Mouse (Mus musculus) liver, embryonic 14.5 days (tissue): ENCODE data around the gene Defb7. TPM values are rescaled to one million over a fixed set of nuclear protein-coding genes. Genes with fewer than 3 reads are reported as not detected.

ENCODE experiments used
- ATAC-seq: fragments of 200-750 bp; cut with Nextera tagmentation; 2 replicates; pipeline ENCODE4 v1.8.0; 2017; ENCODE audit warnings: moderate number of reproducible peaks, mild to moderate bottlenecking, moderate library complexity; ENCODE audit not compliant: insufficient read depth
- DNase-seq, 3 experiments: peaks; one replicate each; pipeline ENCODE4 v3.0.0-alpha.2; 2012 to 2013; ENCODE audit warnings: low read depth in 3 of 3, low spot score in 3 of 3
- H3K27ac ChIP-seq: fragments of 300-500 bp; sonication (generic); 2 replicates; pipeline ENCODE4 v1.5.1; 2014; ENCODE audit warnings: moderate library complexity, mild to moderate bottlenecking, control low read depth, inconsistent platforms
- H3K27me3 ChIP-seq: fragments of 300-500 bp; sonication (generic); 2 replicates; pipeline ENCODE4 v1.6.1; 2014; ENCODE audit warnings: mild to moderate bottlenecking, low read length, moderate library complexity; ENCODE audit not compliant: control insufficient read depth, insufficient read depth
- H3K36me3 ChIP-seq: fragments of 300-500 bp; sonication (generic); replicated peaks from 2 replicates; pipeline ENCODE4 v1.6.1; 2014; ENCODE audit warnings: low read depth; ENCODE audit not compliant: control insufficient read depth, insufficient read depth
- H3K4me1 ChIP-seq, 2 experiments: fragments of 200-500 bp in 1 of 2; fragments of 300-500 bp in 1 of 2; sonication (generic) in 1 of 2; replicated peaks; 2 replicates each; pipeline ENCODE4 v1.6.1; 2012 to 2014; ENCODE audit warnings: antibody characterized with exemption in 1 of 2, inconsistent platforms in 1 of 2, low read length in 1 of 2; ENCODE audit not compliant: control insufficient read depth in 2 of 2, insufficient read depth in 2 of 2
- H3K4me2 ChIP-seq: fragments of 300-500 bp; sonication (generic); 2 replicates; pipeline ENCODE4 v1.6.1; 2014; ENCODE audit warnings: low read depth, mild to moderate bottlenecking, control low read depth, moderate library complexity
- H3K4me3 ChIP-seq, 2 experiments: fragments of 200-500 bp in 1 of 2; fragments of 300-500 bp in 1 of 2; sonication (generic) in 1 of 2; 2 replicates each; pipeline ENCODE4 v1.5.1; 2012 to 2014; ENCODE audit warnings: low read depth in 2 of 2, low read length in 2 of 2, mild to moderate bottlenecking in 2 of 2, control low read depth in 1 of 2, inconsistent platforms in 1 of 2, moderate library complexity in 1 of 2; ENCODE audit not compliant: insufficient read depth in 1 of 2
- H3K9ac ChIP-seq: fragments of 300-500 bp; sonication (generic); replicated peaks from 2 replicates; pipeline ENCODE4 v1.6.1; 2014; ENCODE audit warnings: mild to moderate bottlenecking, control low read depth, moderate library complexity
- H3K9me3 ChIP-seq: fragments of 300-500 bp; sonication (generic); 2 replicates; pipeline ENCODE4 v1.6.1; 2016; ENCODE audit warnings: low read length, mixed read lengths; ENCODE audit not compliant: control insufficient read depth
- CTCF ChIP-seq: IDR thresholded peaks from 2 replicates; pipeline ENCODE4 v1.5.1; 2016; ENCODE audit warnings: antibody characterized with exemption, low read depth, control low read depth
- EP300 ChIP-seq: IDR thresholded peaks from 2 replicates; pipeline ENCODE4 v1.6.1; 2016; ENCODE audit warnings: antibody characterized with exemption, low read depth
- WGBS: fragments of 180-500 bp; shearing (Covaris S2); extraction: QIAGEN DNeasy Blood & Tissue Kit; methylation state at CpG from one replicate; pipeline ENCODE4 v1.1.7; 2014; ENCODE audit not compliant: insufficient replicate concordance; 5-methylcytosine and 5-hydroxymethylcytosine counted together
- polyA plus RNA-seq, 2 experiments: library from polyadenylated mRNA; depleted of rRNA in 1 of 2; stranded (reverse) in 1 of 2; unstranded in 1 of 2; fragments of >200 nt; fragmentation: Nextera tagmentation in 1 of 2; extraction: Ambion mirVana in 1 of 2; gene quantifications; 2 replicates each; pipeline versions ENCODE4 v1.2.1 to v1.2.3; 2012 to 2014

The Defb7 gene
- polyA plus RNA-seq (2012; rRNA removed) (not detected in 2 replicates), polyA plus RNA-seq (2014; fragmentation: Nextera tagmentation; extraction: Ambion mirVana) (not detected in 2 replicates)

- DNase-seq (no peak), ATAC-seq (no peak)
- no peak within 1 kb of the TSS for H3K4me2 ChIP-seq
- no peaks in the 10 kb centered on the region for H3K36me3 ChIP-seq
- H3K4me3 ChIP-seq: no peak within 1 kb of the TSS
- H3K9me3 ChIP-seq: no peaks in the 10 kb centered on the region
- no peak within 1 kb of the TSS for H3K9ac ChIP-seq
- no peak within 1 kb of the TSS for H3K27ac ChIP-seq
- WGBS: 65% methylated on average over 2 of the region's 2 CpGs
- no peak for TF ChIP-seq EP300
- no peak for TF ChIP-seq CTCF
- no peaks in the 10 kb centered on the region for H3K4me1 ChIP-seq
- no peaks in the 10 kb centered on the region for H3K27me3 ChIP-seq
Observed at GRCm38 (mm10) chr8:19494797-19495196, at the start of gene Defb7. Gene Defb7 (plus strand): TSS chr8:19495097.

- H3K4me2 ChIP-seq: no peak overlapping the region
- no peak for ATAC-seq
- no peaks in the 10 kb centered on the region for H3K36me3 ChIP-seq
- H3K27ac ChIP-seq: no peak overlapping the region
- no peak overlapping the region for H3K4me3 ChIP-seq
- WGBS: 40% methylated on average over 1 of the region's 1 CpGs
- H3K27me3 ChIP-seq: no peaks in the 10 kb centered on the region
- H3K4me1 ChIP-seq: no peaks in the 10 kb centered on the region
- no peak for TF ChIP-seq CTCF
- no peak overlapping the region for H3K9ac ChIP-seq
- DNase-seq: no peak
- H3K9me3 ChIP-seq: no peaks in the 10 kb centered on the region
Observed at GRCm38 (mm10) chr8:19446378-19446777, 48.5 kb upstream of the Defb7 start.

- WGBS: 50% methylated on average over 3 of the region's 3 CpGs
- H3K4me2 ChIP-seq: no peak overlapping the region
- no peak overlapping the region for H3K9ac ChIP-seq
- H3K36me3 ChIP-seq: no peaks in the 10 kb centered on the region
- H3K4me1 ChIP-seq: no peaks in the 10 kb centered on the region
- no peaks in the 10 kb centered on the region for H3K27me3 ChIP-seq
- H3K9me3 ChIP-seq: no peaks in the 10 kb centered on the region
- TF ChIP-seq EP300 (no peak), CTCF (no peak)
- no peak for DNase-seq
- no peak overlapping the region for H3K27ac ChIP-seq
- ATAC-seq: no peak
- H3K4me3 ChIP-seq: no peak overlapping the region
Observed at GRCm38 (mm10) chr8:19461355-19461754, 33.5 kb upstream of the Defb7 start.

GRCm38 (mm10) chr8:19469026-19469425 lies 25.9 kb upstream of the Defb7 start:
- Histone ChIP-seq H3K9me3 (no peaks in the 10 kb centered on the region), H3K9ac (no peak overlapping the region), H3K4me2 (no peak overlapping the region), H3K27ac (no peak overlapping the region), H3K4me3 (no peak overlapping the region), H3K36me3 (no peaks in the 10 kb centered on the region), H3K4me1 (no peaks in the 10 kb centered on the region), H3K27me3 (no peaks in the 10 kb centered on the region)
- DNase-seq (no peak), ATAC-seq (no peak)
- WGBS: 60% methylated on average over 3 of the region's 3 CpGs
- TF ChIP-seq EP300 (no peak), CTCF (no peak)

- Histone ChIP-seq H3K27me3 (no peaks in the 10 kb centered on the region), H3K36me3 (no peaks in the 10 kb centered on the region), H3K27ac (no peak overlapping the region), H3K4me2 (no peak overlapping the region), H3K9ac (no peak overlapping the region), H3K9me3 (no peaks in the 10 kb centered on the region), H3K4me1 (no peaks in the 10 kb centered on the region), H3K4me3 (no peak overlapping the region)
- ATAC-seq (no peak), DNase-seq (no peak)
- TF ChIP-seq EP300 (no peak), CTCF (no peak)
- WGBS: 48% methylated on average over 1 of the region's 1 CpGs
Observed at GRCm38 (mm10) chr8:19500524-19500923, 5.6 kb downstream of the Defb7 start.
